Mouse (Mus musculus) midbrain, postnatal 0 days (tissue): ENCODE results near the gene Tns1. TPM values are rescaled to one million over a fixed set of nuclear protein-coding genes. Genes with fewer than 3 reads are reported as not detected.
A peak's percentile ranks its signal among the peaks of the same experiment; 100 is the strongest.

ENCODE experiments used
- ATAC-seq: fragments of 200-750 bp; cut with Nextera tagmentation; 2 replicates; pipeline ENCODE4 v1.8.0; 2017; ENCODE audit warnings: moderate number of reproducible peaks, mild to moderate bottlenecking, moderate TSS enrichment, moderate library complexity; ENCODE audit not compliant: low FRiP score
- DNase-seq: peaks from one replicate; pipeline ENCODE4 v3.0.0-alpha.2; 2015; ENCODE audit warnings: low spot score
- H3K27ac ChIP-seq: fragments of 300-500 bp; sonication (generic); 2 replicates; pipeline ENCODE4 v1.5.1; 2014; ENCODE audit warnings: low read depth, mild to moderate bottlenecking, low read length, mixed read lengths
- H3K27me3 ChIP-seq: fragments of 300-500 bp; sonication (generic); 2 replicates; pipeline ENCODE4 v1.6.1; 2014; ENCODE audit warnings: low read length, control low read depth, mixed read lengths; ENCODE audit not compliant: insufficient read depth
- H3K36me3 ChIP-seq: fragments of 300-500 bp; sonication (generic); 2 replicates; pipeline ENCODE4 v1.6.1; 2014; ENCODE audit warnings: low read length, control low read depth, mixed read lengths; ENCODE audit not compliant: insufficient read depth
- H3K4me1 ChIP-seq: fragments of 300-500 bp; sonication (generic); 2 replicates; pipeline ENCODE4 v1.6.1; 2014; ENCODE audit warnings: mild to moderate bottlenecking, control low read depth, antibody characterized with exemption, low read length, mixed read lengths; ENCODE audit not compliant: insufficient read depth
- H3K4me2 ChIP-seq: fragments of 300-500 bp; sonication (generic); 2 replicates; pipeline ENCODE4 v1.6.1; 2014; ENCODE audit warnings: low read depth, mild to moderate bottlenecking, low read length, mixed read lengths; ENCODE audit not compliant: poor library complexity, severe bottlenecking
- H3K4me3 ChIP-seq: fragments of 300-500 bp; sonication (generic); 2 replicates; pipeline ENCODE4 v1.5.1; 2014; ENCODE audit warnings: low read depth, mild to moderate bottlenecking, low read length, moderate library complexity
- H3K9ac ChIP-seq: fragments of 300-500 bp; sonication (generic); replicated peaks from 2 replicates; pipeline ENCODE4 v1.6.1; 2014; ENCODE audit warnings: mild to moderate bottlenecking, low read length, moderate library complexity, mixed read lengths; ENCODE audit not compliant: poor library complexity, severe bottlenecking
- H3K9me3 ChIP-seq: fragments of 300-500 bp; sonication (generic); 2 replicates; pipeline ENCODE4 v1.6.1; 2016; ENCODE audit warnings: low read length, control low read depth
- CTCF ChIP-seq: IDR thresholded peaks from 2 replicates; pipeline ENCODE4 v1.5.1; 2016; ENCODE audit warnings: antibody characterized with exemption, mild to moderate bottlenecking
- WGBS: fragments of 180-500 bp; shearing (Covaris S2); extraction: QIAGEN DNeasy Blood & Tissue Kit; methylation state at CpG from one replicate; pipeline ENCODE4 v1.1.7; 2014; 5-methylcytosine and 5-hydroxymethylcytosine counted together
- polyA plus RNA-seq: library from polyadenylated mRNA; unstranded; fragments of >200 nt; fragmentation: Nextera tagmentation; extraction: Ambion mirVana; gene quantifications from 2 replicates; pipeline ENCODE4 v1.2.1, GENCODE M21; 2015
- total RNA-seq: library from RNA; depleted of rRNA; stranded (reverse); fragments of >200 nt; gene quantifications from 2 replicates; pipeline ENCODE4 v1.2.3, GENCODE M21; 2014

The Tns1 gene
- total and polyA plus RNA-seq, 2 experiments from 2014 or later, result 9.8 to 31.5 TPM

DNA sequence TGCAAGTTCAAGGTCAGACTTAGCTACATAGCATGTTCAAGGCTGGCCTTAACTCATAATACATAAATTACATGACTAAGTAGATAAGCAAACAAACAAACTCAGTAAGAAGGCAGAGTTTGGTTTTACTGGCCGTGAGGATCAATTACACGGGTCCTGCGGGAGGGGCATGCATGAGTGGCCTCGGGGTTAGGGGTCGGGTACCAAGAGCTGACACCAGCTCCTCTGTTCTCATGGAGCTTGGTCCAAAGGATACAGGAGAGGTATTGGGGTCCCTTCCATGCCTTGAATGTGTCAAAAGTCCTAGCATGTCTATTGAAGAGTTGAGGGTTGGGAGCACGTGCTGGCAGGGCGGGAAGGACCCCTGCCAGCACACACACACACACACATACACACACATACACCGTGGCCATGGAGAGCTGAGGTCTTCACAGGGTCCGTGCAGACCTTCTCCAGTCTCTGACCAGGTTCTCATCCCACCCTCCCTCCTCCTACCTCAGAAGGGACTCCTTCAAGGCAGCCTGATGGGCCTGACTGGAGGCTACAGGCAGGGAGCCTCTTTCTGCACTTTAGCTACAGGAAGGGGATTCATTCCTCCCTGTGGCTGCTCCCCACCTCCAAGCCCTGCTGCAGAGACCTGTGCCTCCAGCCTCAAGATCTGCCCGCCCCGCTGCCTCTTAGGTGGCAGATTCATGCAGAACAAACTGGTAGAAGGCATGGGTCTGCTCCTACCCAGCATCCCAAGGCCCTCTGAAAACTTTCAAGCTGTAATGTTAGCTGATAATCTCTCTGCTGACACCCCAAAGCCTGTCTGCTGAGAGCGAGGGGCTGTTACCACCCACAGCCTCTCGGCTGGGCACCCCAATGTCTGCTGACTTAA, 215.9 kb downstream of the Tns1 start:
- 71% methylated on average over 13 of the region's 13 CpGs for WGBS
- Histone ChIP-seq H3K4me2 (no peak overlapping the region), H3K27me3 (no peaks in the 10 kb centered on the region), H3K9me3 (no peaks in the 10 kb centered on the region), H3K4me3 (no peak overlapping the region), H3K9ac (no peak overlapping the region), H3K36me3 (no peaks in the 10 kb centered on the region), H3K4me1 (no peaks in the 10 kb centered on the region), H3K27ac (no peak overlapping the region)
- ATAC-seq, result no peak
- DNase-seq, result no peak
- no peak for TF ChIP-seq CTCF

DNA sequence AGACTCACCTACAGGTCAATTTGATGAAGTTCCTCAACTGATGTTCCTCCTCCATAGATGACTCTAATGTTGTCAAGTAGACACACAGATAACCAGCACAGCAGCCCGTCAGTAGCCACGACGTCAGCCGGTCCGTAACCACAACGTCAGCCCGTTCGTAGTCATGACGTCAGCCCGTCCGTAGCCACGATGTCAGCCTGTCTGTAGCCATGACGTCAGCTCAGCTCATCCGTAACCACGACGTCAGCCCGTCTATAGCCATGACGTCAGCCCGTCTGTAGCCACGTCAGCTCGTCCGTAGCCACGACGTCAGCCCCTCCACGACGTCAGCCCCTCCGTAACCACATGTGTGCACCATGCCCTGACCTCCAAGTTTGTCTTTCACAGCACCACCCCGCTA, 217.1 kb downstream of the Tns1 start:
- no peak overlapping the region for H3K4me3 ChIP-seq
- TF ChIP-seq CTCF, result no peak
- H3K4me2 ChIP-seq, result no peak overlapping the region
- H3K27ac ChIP-seq, result no peak overlapping the region
- H3K4me1 ChIP-seq, result no peaks in the 10 kb centered on the region
- H3K27me3 ChIP-seq, result no peaks in the 10 kb centered on the region
- H3K36me3 ChIP-seq, result no peaks in the 10 kb centered on the region
- no peak overlapping the region for H3K9ac ChIP-seq
- no peaks in the 10 kb centered on the region for H3K9me3 ChIP-seq
- ATAC-seq, result no peak
- DNase-seq, result no peak
- WGBS, result 93% methylated on average over 28 of the region's 28 CpGs

DNA sequence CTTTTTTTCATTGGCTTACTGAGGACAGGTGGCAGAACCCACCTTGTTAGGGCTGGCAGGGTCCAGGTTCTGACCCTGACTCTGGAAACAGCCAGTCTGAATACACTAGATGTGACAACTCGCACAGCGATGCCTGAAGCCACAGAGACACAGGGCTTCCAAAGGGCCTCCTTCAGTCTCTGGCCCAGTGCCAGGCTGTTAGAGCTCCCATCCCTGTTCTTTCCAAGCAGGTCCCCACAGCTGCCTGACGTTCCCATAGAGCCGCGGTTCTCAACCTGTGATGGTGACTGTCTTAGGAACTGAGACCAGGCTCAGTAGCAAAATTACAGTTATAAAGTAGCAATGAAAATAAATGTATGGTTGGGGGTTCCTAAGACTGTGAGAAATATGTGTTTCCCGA, 217.9 kb downstream of the Tns1 start:
- H3K36me3 ChIP-seq, result no peaks in the 10 kb centered on the region
- no peak for TF ChIP-seq CTCF
- no peaks in the 10 kb centered on the region for H3K9me3 ChIP-seq
- H3K27ac ChIP-seq, result no peak overlapping the region
- H3K4me1 ChIP-seq, result no peaks in the 10 kb centered on the region
- H3K9ac ChIP-seq, result no peak overlapping the region
- DNase-seq, result peak; percentile 66
- no peak overlapping the region for H3K4me3 ChIP-seq
- no peak for ATAC-seq
- WGBS, result 57% methylated on average over 6 of the region's 6 CpGs
- no peaks in the 10 kb centered on the region for H3K27me3 ChIP-seq
- no peak overlapping the region for H3K4me2 ChIP-seq

DNA sequence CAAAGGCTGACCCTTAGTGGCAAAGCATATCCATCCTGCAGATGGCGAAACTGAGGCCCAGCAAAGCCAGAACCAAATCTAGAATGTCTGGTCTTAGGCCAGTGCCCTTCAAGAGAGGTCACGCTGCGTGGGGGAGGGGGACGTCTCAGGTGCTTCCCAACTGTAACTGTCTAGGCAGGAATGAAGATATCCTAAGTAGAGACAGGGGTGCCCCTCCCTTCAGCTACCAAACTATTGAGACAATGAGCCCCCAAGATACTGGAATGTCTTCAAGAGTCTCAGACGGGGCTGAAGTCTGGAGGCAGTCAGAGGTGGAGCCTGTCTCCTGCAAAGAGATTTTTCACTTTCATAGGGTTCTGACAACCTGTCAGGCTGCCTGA, 218.4 kb downstream of the Tns1 start:
- peak; percentile 23; the same call in 1 of the 2 replicates for TF ChIP-seq CTCF
- no peaks in the 10 kb centered on the region for H3K4me1 ChIP-seq
- no peak overlapping the region for H3K9ac ChIP-seq
- no peaks in the 10 kb centered on the region for H3K9me3 ChIP-seq
- no peaks in the 10 kb centered on the region for H3K36me3 ChIP-seq
- no peak overlapping the region for H3K4me2 ChIP-seq
- WGBS, result 74% methylated on average over 5 of the region's 5 CpGs
- H3K4me3 ChIP-seq, result no peak overlapping the region
- H3K27me3 ChIP-seq, result no peaks in the 10 kb centered on the region
- ATAC-seq, result no peak
- no peak for DNase-seq
- H3K27ac ChIP-seq, result no peak overlapping the region

DNA sequence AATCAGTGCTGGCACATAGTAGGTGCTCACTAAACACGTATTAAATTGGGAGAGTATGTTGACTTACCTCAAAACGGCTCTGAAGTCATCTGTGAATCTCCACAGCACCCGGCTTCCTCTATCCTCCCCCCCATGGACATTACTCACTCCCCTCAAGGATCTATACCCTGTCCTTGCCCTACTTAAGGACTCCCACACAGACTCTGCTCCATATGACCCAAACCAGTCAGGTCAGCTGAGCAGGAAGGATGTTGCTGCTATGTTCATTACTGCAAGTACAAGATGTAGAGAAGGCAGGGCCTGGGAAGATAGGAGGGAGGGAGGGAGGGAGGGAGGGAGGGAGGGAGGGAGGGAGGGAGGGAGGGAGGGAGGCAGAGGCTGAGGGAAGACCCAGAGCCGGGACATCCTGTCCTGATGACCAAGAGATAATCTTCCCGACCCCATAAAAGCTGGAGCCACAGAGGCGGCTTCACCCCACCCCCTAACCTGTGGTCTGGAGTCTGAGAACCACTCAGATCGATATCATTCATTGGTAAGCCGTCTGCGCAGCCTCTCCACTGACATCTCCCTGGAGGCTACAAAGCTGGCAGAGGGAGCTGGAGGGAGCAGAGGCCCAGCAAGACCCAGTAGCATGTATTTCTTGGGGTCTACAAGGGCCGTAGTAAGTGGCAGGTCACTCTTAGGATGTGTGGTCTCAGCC, 219.0 kb downstream of the Tns1 start:
- ATAC-seq (no peak), DNase-seq (no peak)
- Histone ChIP-seq H3K9me3 (no peaks in the 10 kb centered on the region), H3K9ac (no peak overlapping the region), H3K4me3 (no peak overlapping the region), H3K4me1 (no peaks in the 10 kb centered on the region), H3K27me3 (no peaks in the 10 kb centered on the region), H3K27ac (no peak overlapping the region), H3K36me3 (no peaks in the 10 kb centered on the region), H3K4me2 (no peak overlapping the region)
- TF ChIP-seq CTCF, result no peak
- WGBS, result 72% methylated on average over 10 of the region's 10 CpGs

DNA sequence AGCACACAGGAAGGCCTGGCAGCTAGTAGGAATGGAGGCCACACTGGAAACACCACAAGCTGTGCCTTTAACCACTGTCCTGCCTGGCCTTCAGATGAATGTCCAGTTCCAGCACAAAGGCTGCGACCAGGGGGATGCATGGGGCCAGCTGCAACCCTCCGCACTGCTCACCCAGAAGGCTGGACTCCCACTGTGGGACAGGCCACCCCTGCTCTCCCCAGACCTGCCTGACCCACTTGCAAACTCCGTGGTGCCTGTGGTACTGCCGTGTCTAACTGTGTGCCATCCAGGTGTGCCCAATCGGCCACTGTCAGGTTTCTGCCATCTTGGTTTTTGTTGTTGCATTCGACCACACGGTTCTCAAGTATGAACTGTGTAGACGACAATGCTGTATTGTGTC, 219.6 kb downstream of the Tns1 start:
- H3K27ac ChIP-seq, result no peak overlapping the region
- H3K36me3 ChIP-seq, result no peaks in the 10 kb centered on the region
- WGBS, result 91% methylated on average over 8 of the region's 8 CpGs
- H3K27me3 ChIP-seq, result no peaks in the 10 kb centered on the region
- no peak overlapping the region for H3K9ac ChIP-seq
- no peak overlapping the region for H3K4me2 ChIP-seq
- DNase-seq, result no peak
- no peak for ATAC-seq
- no peaks in the 10 kb centered on the region for H3K9me3 ChIP-seq
- H3K4me1 ChIP-seq, result no peaks in the 10 kb centered on the region
- no peak overlapping the region for H3K4me3 ChIP-seq
- no peak for TF ChIP-seq CTCF
